Mouse (Mus musculus) heart, postnatal 0 days (tissue): ENCODE data around the gene Tssk1. TPM values are rescaled to one million over a fixed set of nuclear protein-coding genes. Genes with fewer than 3 reads are reported as not detected.

Experiments
- ATAC-seq: fragments of 200-750 bp; cut with Nextera tagmentation; 2 replicates; pipeline ENCODE4 v1.8.0; 2017; ENCODE audit warnings: low read depth, moderate number of reproducible peaks, moderate library complexity; ENCODE audit not compliant: insufficient read depth
- DNase-seq: peaks from one replicate; pipeline ENCODE4 v3.0.0-alpha.2; 2016; ENCODE audit warnings: low spot score
- H3K27ac ChIP-seq: fragments of 300-500 bp; sonication (generic); 2 replicates; pipeline ENCODE4 v1.5.1; 2014; ENCODE audit warnings: low read depth, mild to moderate bottlenecking
- H3K27me3 ChIP-seq: fragments of 300-500 bp; sonication (generic); 2 replicates; pipeline ENCODE4 v1.6.1; 2014; ENCODE audit warnings: low read length, mixed read lengths; ENCODE audit not compliant: control insufficient read depth, insufficient read depth
- H3K36me3 ChIP-seq: fragments of 300-500 bp; sonication (generic); replicated peaks from 2 replicates; pipeline ENCODE4 v1.6.1; 2014; ENCODE audit warnings: low read length, mixed read lengths; ENCODE audit not compliant: control insufficient read depth, insufficient read depth
- H3K4me1 ChIP-seq: fragments of 300-500 bp; sonication (generic); 2 replicates; pipeline ENCODE4 v1.6.1; 2014; ENCODE audit warnings: antibody characterized with exemption; ENCODE audit not compliant: control insufficient read depth, insufficient read depth
- H3K4me2 ChIP-seq: fragments of 300-500 bp; sonication (generic); 2 replicates; pipeline ENCODE4 v1.6.1; 2014; ENCODE audit warnings: low read depth, mild to moderate bottlenecking, low read length, moderate library complexity
- H3K4me3 ChIP-seq: fragments of 300-500 bp; sonication (generic); 2 replicates; pipeline ENCODE4 v1.5.1; 2014; ENCODE audit warnings: low read depth, low read length
- H3K9ac ChIP-seq: fragments of 300-500 bp; sonication (generic); replicated peaks from 2 replicates; pipeline ENCODE4 v1.6.1; 2014; ENCODE audit warnings: low read depth, low read length, mixed read lengths
- H3K9me3 ChIP-seq: fragments of 300-500 bp; sonication (generic); replicated peaks from 2 replicates; pipeline ENCODE4 v1.6.1; 2016; ENCODE audit warnings: low read length; ENCODE audit not compliant: control insufficient read depth
- CTCF ChIP-seq: IDR thresholded peaks from 2 replicates; pipeline ENCODE4 v1.5.1; 2016; ENCODE audit warnings: antibody characterized with exemption, control low read depth, low read depth
- EP300 ChIP-seq: IDR thresholded peaks from 2 replicates; pipeline ENCODE4 v1.6.1; 2016; ENCODE audit warnings: antibody characterized with exemption, low read depth
- WGBS: fragments of 180-500 bp; shearing (Covaris S2); extraction: QIAGEN DNeasy Blood & Tissue Kit; methylation state at CpG from one replicate; pipeline ENCODE4 v1.1.7; 2014; 5-methylcytosine and 5-hydroxymethylcytosine counted together
- polyA plus RNA-seq: library from polyadenylated mRNA; unstranded; fragments of >200 nt; fragmentation: Nextera tagmentation; extraction: Ambion mirVana; gene quantifications from 2 replicates; pipeline ENCODE4 v1.2.1, GENCODE M21; 2015
- total RNA-seq: library from RNA; depleted of rRNA; stranded (reverse); fragments of >200 nt; gene quantifications from 2 replicates; pipeline ENCODE4 v1.2.3, GENCODE M21; 2014; ENCODE audit warnings: low replicate concordance

Tssk1 gene
- total and polyA plus RNA-seq, 2 experiments from 2014 or later: 0.08 TPM; not detected in 1

DNA sequence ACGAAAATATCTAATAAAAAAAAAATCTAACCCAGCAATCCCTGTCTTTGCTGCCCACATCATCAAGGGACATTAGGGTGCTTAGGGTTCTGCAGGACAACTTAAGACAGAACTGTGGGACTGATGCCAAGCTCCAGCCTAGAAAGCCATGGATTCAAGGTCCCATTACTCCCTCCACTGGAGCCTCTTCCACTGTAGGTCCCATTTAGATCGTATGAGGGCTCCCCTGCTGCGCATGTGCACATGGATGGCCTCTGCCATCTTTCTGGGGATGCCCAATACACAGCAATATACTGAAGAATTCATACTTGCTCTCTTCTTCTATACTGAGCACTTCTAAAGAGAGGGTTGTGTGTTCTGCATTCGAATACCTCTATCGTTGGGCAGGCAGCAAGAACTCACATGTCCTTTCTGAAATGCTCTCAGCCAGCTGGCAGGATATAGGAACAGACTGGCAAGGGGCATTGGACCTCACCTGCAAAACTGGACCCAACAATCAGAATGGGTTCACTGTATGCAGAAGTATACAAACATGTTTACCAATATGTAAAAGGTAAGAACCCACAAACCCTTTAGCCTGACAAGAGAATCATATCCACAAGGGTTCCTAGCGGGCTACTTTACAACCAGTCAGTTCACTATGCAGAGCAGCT is 4.2 kb upstream of the Tssk1 start:
- no peak overlapping the region for H3K9ac ChIP-seq
- 82% methylated on average over 6 of the region's 6 CpGs for WGBS
- TF ChIP-seq EP300 (no peak), CTCF (no peak)
- H3K27me3 ChIP-seq: no peaks in the 10 kb centered on the region
- peaks cover 4% of the 10 kb centered on the region; the same call in 1 of the 2 replicates for H3K36me3 ChIP-seq
- no peak overlapping the region for H3K27ac ChIP-seq
- H3K4me3 ChIP-seq: peak overlapping the region; percentile 85; the same call in 1 of the 2 replicates
- H3K4me1 ChIP-seq: peaks cover 24% of the 10 kb centered on the region
- ATAC-seq (no peak), DNase-seq (no peak)
- H3K9me3 ChIP-seq: no peaks in the 10 kb centered on the region
- H3K4me2 ChIP-seq: peak overlapping the region; percentile 87

DNA sequence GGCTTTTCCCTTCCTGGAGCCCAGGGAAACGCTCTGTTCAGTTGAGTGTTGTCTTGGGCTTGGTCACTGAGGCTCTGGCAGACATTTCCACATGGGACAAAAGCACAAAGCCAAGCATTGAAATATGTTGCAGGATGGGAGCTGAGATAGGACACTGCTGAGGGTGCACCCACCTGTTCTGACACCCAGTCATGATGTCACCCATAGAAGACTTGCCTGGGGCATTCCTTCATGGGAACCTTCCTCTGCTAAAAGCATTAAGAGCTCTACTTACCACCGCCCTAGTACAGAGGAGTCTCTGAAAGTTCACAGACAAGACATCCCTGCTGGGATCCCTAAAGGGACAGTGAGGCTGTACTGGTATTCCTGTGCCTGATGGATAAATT is 3.7 kb upstream of the Tssk1 start:
- Histone ChIP-seq H3K4me1 (peaks cover 24% of the 10 kb centered on the region), H3K9me3 (no peaks in the 10 kb centered on the region), H3K27ac (no peak overlapping the region), H3K36me3 (peaks cover 4% of the 10 kb centered on the region; the same call in 1 of the 2 replicates), H3K27me3 (no peaks in the 10 kb centered on the region), H3K9ac (0 out of 2 replicates have a peak overlapping the region, but pooled peaks have one; percentile 93), H3K4me3 (peak overlapping the region; percentile 85), H3K4me2 (peak overlapping the region; percentile 87)
- TF ChIP-seq CTCF (no peak), EP300 (no peak)
- 38% methylated on average over 2 of the region's 2 CpGs for WGBS
- ATAC-seq: no peak
- DNase-seq: no peak

DNA sequence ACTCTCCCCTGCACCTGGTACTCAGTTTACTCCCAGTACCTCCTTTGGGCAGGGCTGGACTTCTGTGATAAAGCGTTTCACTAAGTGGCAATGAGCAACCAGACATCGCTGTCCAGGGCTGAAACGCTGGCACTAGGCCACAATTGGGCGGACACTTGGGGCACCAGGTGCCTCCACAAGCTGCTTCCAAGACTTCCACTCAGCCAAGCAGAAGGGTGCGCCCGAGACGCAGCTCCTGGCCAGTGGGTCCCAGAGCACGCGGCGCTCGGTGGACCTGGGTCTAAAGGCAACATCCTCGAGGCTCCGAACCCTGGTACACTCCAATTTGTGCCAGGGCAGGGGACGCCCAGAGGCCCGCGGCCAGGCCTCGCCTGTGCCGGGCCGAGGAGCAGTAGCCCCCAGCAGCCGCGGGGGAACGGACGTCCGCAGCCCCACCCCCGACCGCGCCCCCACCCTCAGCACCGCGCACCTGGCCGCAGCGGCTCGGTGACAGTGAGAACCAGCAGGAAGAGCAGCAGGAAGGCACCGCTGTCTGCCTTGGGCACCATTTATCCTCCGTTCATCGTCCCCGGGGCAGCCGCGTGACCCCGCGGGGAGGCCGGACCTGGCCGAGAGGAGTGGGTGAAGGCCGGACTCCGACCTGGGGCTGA is 3.0 kb upstream of the Tssk1 start:
- Histone ChIP-seq H3K4me3 (peak overlapping the region; percentile 85), H3K9ac (peak overlapping the region; percentile 93), H3K27me3 (no peaks in the 10 kb centered on the region), H3K4me2 (peak overlapping the region; percentile 87), H3K36me3 (0 out of 2 replicates have a peak, but pooled peaks cover 4% of the 10 kb centered on the region), H3K9me3 (no peaks in the 10 kb centered on the region), H3K27ac (peak overlapping the region; percentile 95), H3K4me1 (peaks cover 24% of the 10 kb centered on the region)
- DNase-seq (peak; percentile 50), ATAC-seq (peak; percentile 42)
- TF ChIP-seq CTCF (no peak), EP300 (no peak)
- WGBS: under 1% methylated on average over 41 of the region's 44 CpGs

DNA sequence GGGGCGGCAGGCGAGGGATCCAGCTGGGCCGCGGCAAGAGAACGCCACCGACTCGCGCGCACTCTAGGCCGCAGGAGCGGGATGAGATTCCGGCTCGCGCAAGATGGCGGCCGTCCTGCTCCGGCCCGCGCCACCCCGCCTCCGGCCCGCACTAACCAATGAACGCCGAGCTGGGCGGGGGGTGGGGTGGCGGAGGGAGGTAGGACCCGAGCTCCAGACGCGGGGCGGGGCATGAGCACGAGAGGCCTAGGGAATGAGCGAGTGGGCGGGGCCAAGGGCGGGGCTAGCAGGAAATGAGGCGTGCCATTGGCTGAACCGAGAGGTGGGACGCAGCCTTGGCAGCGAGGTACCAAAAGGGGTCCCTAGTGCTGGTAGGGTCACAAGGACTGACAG is 2.5 kb upstream of the Tssk1 start, which contains the start of gene Gm20518:
Gene Gm20518, minus strand, starts transcription at position 105 of the 393 bp plus-strand sequence.
- WGBS: under 1% methylated on average over 29 of the region's 38 CpGs

DNA sequence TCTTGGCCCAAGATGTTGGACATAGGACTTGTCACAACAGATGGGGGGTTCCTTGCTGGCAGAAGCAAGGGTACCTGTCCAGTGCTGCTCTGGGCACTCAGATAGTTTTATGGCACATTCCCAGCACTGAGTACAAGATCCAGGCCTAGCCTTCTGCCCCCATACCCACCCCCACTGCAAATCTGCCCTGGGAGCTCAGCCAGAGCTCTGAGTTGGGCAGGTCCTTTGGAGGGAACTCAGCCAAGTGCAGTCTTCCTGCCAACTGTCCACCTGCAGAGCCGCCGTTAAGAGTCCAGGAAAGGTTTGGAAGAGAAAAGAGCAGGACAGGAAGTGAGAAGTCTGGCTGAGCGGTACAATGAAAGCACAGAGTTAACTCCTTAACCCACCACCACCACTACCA is 1.4 kb upstream of the Tssk1 start:
- WGBS: 12% methylated on average over 3 of the region's 3 CpGs
- 0 out of 2 replicates have a peak, but pooled peaks cover 4% of the 10 kb centered on the region for H3K36me3 ChIP-seq
- H3K4me1 ChIP-seq: peaks cover 24% of the 10 kb centered on the region
- DNase-seq: no peak
- no peak for TF ChIP-seq EP300
- no peak for TF ChIP-seq CTCF
- H3K27ac ChIP-seq: peak overlapping the region; percentile 95
- H3K4me2 ChIP-seq: peak overlapping the region; percentile 11; the same call in 1 of the 2 replicates
- no peak overlapping the region for H3K4me3 ChIP-seq
- H3K27me3 ChIP-seq: no peaks in the 10 kb centered on the region
- no peaks in the 10 kb centered on the region for H3K9me3 ChIP-seq
- 0 out of 2 replicates have a peak, but pooled peaks have one; percentile 9 for ATAC-seq
- no peak overlapping the region for H3K9ac ChIP-seq

More for the DNA sequence above, 2.5 kb upstream of the Tssk1 start, which contains the start of gene Gm20518:
- no peaks in the 10 kb centered on the region for H3K9me3 ChIP-seq
- peaks cover 24% of the 10 kb centered on the region for H3K4me1 ChIP-seq
- 0 out of 2 replicates have a peak, but pooled peaks cover 4% of the 10 kb centered on the region for H3K36me3 ChIP-seq
- peak within 1 kb of the TSS; percentile 85 for H3K4me3 ChIP-seq
- no peaks in the 10 kb centered on the region for H3K27me3 ChIP-seq
- peak within 1 kb of the TSS; percentile 87 for H3K4me2 ChIP-seq
- peak; percentile 96 for DNase-seq
- peak within 1 kb of the TSS; percentile 93 for H3K9ac ChIP-seq
- ATAC-seq: peak; percentile 99
- TF ChIP-seq CTCF: 0 out of 2 replicates have a peak, but pooled peaks have one; percentile 4
- TF ChIP-seq EP300: no peak
- H3K27ac ChIP-seq: peak within 1 kb of the TSS; percentile 95
